Mouse (Mus musculus): ENCODE measurements around the gene Fbxo45.

GRCm38 (mm10) chr16:32190011-32190441 lies 56.9 kb downstream of the Fbxo45 start:
- no peak for TF ChIP-seq HCFC1 (IDR thresholded peaks at IDR 0.05; ENCODE audit: borderline replicate concordance, insufficient read depth, low read length)
- no peak for TF ChIP-seq MAFK (IDR thresholded peaks at IDR 0.05; ENCODE audit: insufficient read depth, low read depth, low read length)
- no peak for TF ChIP-seq ZC3H11A (IDR thresholded peaks at IDR 0.05; ENCODE audit: borderline replicate concordance, low read depth, low read length)
- no peak for TF ChIP-seq ZNF384 (IDR thresholded peaks at IDR 0.05; ENCODE audit: low read depth, low read length)

Data from ES-E14 (cell line).